Mouse (Mus musculus) cerebellum, adult 11-12 months (tissue): ENCODE measurements around the gene Hapln3.
A peak's percentile ranks its signal among the peaks of the same experiment; 100 is the strongest.

Experiments
- DNase-seq: peaks from one replicate; pipeline ENCODE4 v3.0.0; 2022

Hapln3 gene

GRCm38 (mm10) chr7:79130843-79131444 lies at the start of gene Hapln3:
TSS of gene Hapln3 (minus strand) at chr7:79131018.
- DNase-seq, result no peak

GRCm38 (mm10) chr7:79173800-79174199 lies 43.0 kb upstream of the Hapln3 start:
- no peak for DNase-seq

- no peak for DNase-seq
These were observed 41.0 kb upstream of the Hapln3 start for GRCm38 (mm10) chr7:79171782-79172181.

GRCm38 (mm10) chr7:79167006-79167562 lies 36.3 kb upstream of the Hapln3 start:
- DNase-seq, result no peak

- no peak for DNase-seq
These were observed 28.6 kb upstream of the Hapln3 start for GRCm38 (mm10) chr7:79159406-79159805.

- DNase-seq, result no peak
These were observed 18.7 kb upstream of the Hapln3 start for GRCm38 (mm10) chr7:79149522-79149921.

GRCm38 (mm10) chr7:79148711-79149266 lies 18.0 kb upstream of the Hapln3 start, which contains the start of gene Mfge8:
TSS of gene Mfge8 (minus strand) at chr7:79149060.
- DNase-seq, result peak; percentile 45

- no peak for DNase-seq
These were observed 17.3 kb upstream of the Hapln3 start for GRCm38 (mm10) chr7:79147931-79148653.

GRCm38 (mm10) chr7:79147011-79147837 lies 16.4 kb upstream of the Hapln3 start:
- no peak for DNase-seq

- DNase-seq, result peak; percentile 38
These were observed 10.1 kb upstream of the Hapln3 start for GRCm38 (mm10) chr7:79140897-79141296.

- DNase-seq, result no peak
These were observed 9.2 kb upstream of the Hapln3 start for GRCm38 (mm10) chr7:79139891-79140591.

- no peak for DNase-seq
These were observed 8.6 kb upstream of the Hapln3 start for GRCm38 (mm10) chr7:79139328-79139824.

- no peak for DNase-seq
These were observed 2.6 kb upstream of the Hapln3 start for GRCm38 (mm10) chr7:79133391-79133790.

GRCm38 (mm10) chr7:79130385-79130784 lies 433 bp downstream of the Hapln3 start:
- DNase-seq, result no peak

GRCm38 (mm10) chr7:79129883-79130282 lies 935 bp downstream of the Hapln3 start:
- DNase-seq, result no peak

- DNase-seq, result no peak
These were observed 7.4 kb downstream of the Hapln3 start for GRCm38 (mm10) chr7:79123465-79123864.

- DNase-seq, result no peak
These were observed 17.0 kb downstream of the Hapln3 start for GRCm38 (mm10) chr7:79113848-79114247.

- no peak for DNase-seq
These were observed 34.3 kb downstream of the Hapln3 start for GRCm38 (mm10) chr7:79096492-79096891.

GRCm38 (mm10) chr7:79089111-79089510 lies 41.7 kb downstream of the Hapln3 start:
- DNase-seq, result no peak

- DNase-seq, result no peak
These were observed 50.0 kb downstream of the Hapln3 start for GRCm38 (mm10) chr7:79080572-79081399.

GRCm38 (mm10) chr7:79079212-79079611 lies 51.6 kb downstream of the Hapln3 start:
- DNase-seq, result no peak
